Mouse (Mus musculus) NIH3T3 (cell line): ENCODE measurements around the gene 1700001C02Rik.

Experiments used
- DNase-seq: peaks from one replicate; pipeline ENCODE4 v3.0.0-alpha.2; 2012; ENCODE audit warnings: low read depth

1700001C02Rik gene

GRCm38 (mm10) chr5:30494606-30495005, 28.8 kb downstream of the 1700001C02Rik start:
- DNase-seq: peak; percentile 70

DNA sequence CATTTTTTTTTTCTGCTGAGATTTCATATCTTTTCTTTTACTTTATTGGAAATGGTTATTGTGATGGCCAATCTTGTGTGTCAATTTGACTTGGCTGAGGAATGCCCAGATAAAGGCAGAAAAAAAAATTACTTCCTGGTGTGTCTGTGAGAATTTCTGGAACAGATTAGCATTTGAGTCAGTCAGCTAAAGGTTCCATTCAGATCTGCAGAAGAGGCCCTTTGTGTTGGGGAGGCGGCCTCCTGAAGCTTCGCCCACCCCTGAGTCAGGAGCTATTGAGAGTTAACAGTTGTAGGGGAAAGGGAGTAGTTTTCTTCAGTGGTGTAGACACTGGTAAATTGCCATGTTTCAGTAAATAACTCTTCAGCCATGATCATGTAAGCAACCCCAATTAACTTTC, 29.4 kb downstream of the 1700001C02Rik start:
- DNase-seq: peak; percentile 62

DNA sequence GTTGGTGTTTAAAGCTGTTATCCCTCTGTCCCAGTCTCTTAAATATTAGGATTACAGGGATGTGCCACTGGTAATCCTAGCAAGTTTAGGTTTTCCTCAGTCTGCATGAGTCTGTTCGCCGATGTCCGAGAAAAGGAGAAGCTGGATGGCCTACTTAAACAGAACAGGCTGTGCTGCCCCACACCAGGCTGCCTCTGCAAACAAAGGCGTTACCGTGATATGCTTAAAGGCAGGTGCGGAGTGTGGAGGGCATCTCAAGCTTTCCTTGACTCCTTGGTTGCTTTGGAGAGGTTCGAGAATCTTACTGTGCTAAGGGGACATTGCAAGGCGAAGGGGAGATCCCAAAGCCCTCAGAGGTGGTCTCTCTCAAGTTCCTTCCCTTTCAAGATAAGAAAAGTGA, 31.0 kb downstream of the 1700001C02Rik start:
- no peak for DNase-seq

GRCm38 (mm10) chr5:30497299-30497698, 31.5 kb downstream of the 1700001C02Rik start:
- DNase-seq: peak; percentile 47

- DNase-seq: no peak
Measured at GRCm38 (mm10) chr5:30513111-30513510, 47.3 kb downstream of the 1700001C02Rik start.

DNA sequence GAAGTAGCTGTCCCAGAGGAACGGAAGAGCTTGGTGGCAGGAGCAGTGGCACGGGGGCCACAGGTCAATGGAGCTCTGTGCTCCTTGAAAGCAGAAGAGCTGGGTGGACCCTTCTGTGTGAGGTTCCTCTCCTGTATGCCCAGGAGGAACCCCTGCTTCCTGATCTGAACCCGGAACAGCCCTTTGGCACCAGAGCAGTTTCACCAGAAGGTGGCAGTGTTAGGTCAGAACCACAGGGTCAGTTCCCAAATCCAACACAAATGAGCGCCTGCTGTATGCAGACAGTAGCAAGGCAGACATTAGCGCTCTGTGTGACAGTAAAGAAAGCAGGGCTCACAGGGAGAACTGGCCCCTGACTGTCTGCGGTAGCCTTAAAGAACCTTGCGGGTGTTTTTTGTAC, 50.5 kb downstream of the 1700001C02Rik start:
- DNase-seq: peak; percentile 82

- DNase-seq: no peak
Measured at GRCm38 (mm10) chr5:30518108-30518507, 52.3 kb downstream of the 1700001C02Rik start.

- no peak for DNase-seq
Measured at GRCm38 (mm10) chr5:30518547-30518946, 52.7 kb downstream of the 1700001C02Rik start.

GRCm38 (mm10) chr5:30519494-30519893, 53.6 kb downstream of the 1700001C02Rik start:
- DNase-seq: no peak

- no peak for DNase-seq
Measured at GRCm38 (mm10) chr5:30520214-30520732, 54.4 kb downstream of the 1700001C02Rik start.

GRCm38 (mm10) chr5:30522406-30522805, 56.6 kb downstream of the 1700001C02Rik start:
- DNase-seq: no peak

GRCm38 (mm10) chr5:30523131-30523530, 57.3 kb downstream of the 1700001C02Rik start:
- no peak for DNase-seq

GRCm38 (mm10) chr5:30524213-30524612, 58.4 kb downstream of the 1700001C02Rik start:
- no peak for DNase-seq

GRCm38 (mm10) chr5:30525920-30526836, 60.3 kb downstream of the 1700001C02Rik start:
- no peak for DNase-seq

- DNase-seq: no peak
Measured at GRCm38 (mm10) chr5:30527129-30527528, 61.3 kb downstream of the 1700001C02Rik start.

- DNase-seq: no peak
Measured at GRCm38 (mm10) chr5:30528906-30529305, 63.1 kb downstream of the 1700001C02Rik start.
